Comparison of ENCODE assay signal across 8 mouse cellular contexts in genomic region chr1:171293906-171294297, GRCm38 (mm10). TPM values are rescaled to one million over a fixed set of nuclear protein-coding genes. Genes with fewer than 3 reads are reported as not detected.
A peak's percentile ranks its signal among the peaks of the same experiment; 100 is the strongest.
DNase-seq lines count a peak whose midpoint lies in the region; ATAC-seq and TF ChIP-seq lines count a peak whose summit lies in the region.

No protein-coding gene starts in this region.

- H3K27ac ChIP-seq in heart, embryonic 12.5 days (ENCODE audit: poor library complexity, severe bottlenecking): peak overlapping the region; percentile 87; the same call in 1 of the 2 replicates
- peak overlapping the region; percentile 87 for H3K27ac ChIP-seq in liver, embryonic 13.5 days

- 42% methylated on average over 5 of the region's 5 CpGs for WGBS in heart, embryonic 12.5 days
- WGBS in liver, embryonic 13.5 days (ENCODE audit: insufficient replicate concordance): 38% methylated on average over 5 of the region's 5 CpGs

- no peak for DNase-seq in heart, adult 8-10 months (ENCODE audit: low spot score)
- no peak for DNase-seq in liver, embryonic 13.5 days
- DNase-seq in ovary, postnatal 36 days (ENCODE audit: low spot score): no peak
- DNase-seq in kidney, postnatal 36 days: no peak

- peaks cover 8% of the 10 kb centered on the region for H3K4me1 ChIP-seq in heart, embryonic 12.5 days (replicated peaks)
- peaks cover 52% of the 10 kb centered on the region for H3K4me1 ChIP-seq in E14TG2a.4 (replicated peaks; ENCODE audit: low read depth, low read length)
- H3K4me1 ChIP-seq in liver, embryonic 13.5 days (replicated peaks): peaks cover 37% of the 10 kb centered on the region

- H3K9me3 ChIP-seq in heart, embryonic 12.5 days (replicated peaks): no peaks in the 10 kb centered on the region
- no peaks in the 10 kb centered on the region for H3K9me3 ChIP-seq in E14TG2a.4 (ENCODE audit: low read length)
- H3K9me3 ChIP-seq in liver, embryonic 13.5 days (replicated peaks): no peaks in the 10 kb centered on the region

- peaks cover 12% of the 10 kb centered on the region for H3K36me3 ChIP-seq in heart, embryonic 12.5 days
- H3K36me3 ChIP-seq in E14TG2a.4 (ENCODE audit: insufficient read depth, low read length): peaks cover 12% of the 10 kb centered on the region
- H3K36me3 ChIP-seq in liver, embryonic 13.5 days: peaks cover 17% of the 10 kb centered on the region

- H3K4me2 ChIP-seq in heart, embryonic 12.5 days: peak overlapping the region; percentile 74
- peak overlapping the region; percentile 63 for H3K4me2 ChIP-seq in liver, embryonic 13.5 days

- peak overlapping the region; percentile 94 for H3K4me3 ChIP-seq in heart, embryonic 12.5 days
- H3K4me3 ChIP-seq in E14TG2a.4 (replicated peaks; ENCODE audit: low read length): peak overlapping the region; percentile 94
- H3K4me3 ChIP-seq in liver, embryonic 13.5 days (replicated peaks): peak overlapping the region; percentile 79

- ATAC-seq in heart, embryonic 12.5 days (ENCODE audit: insufficient number of reproducible peaks, low FRiP score): no peak
- ATAC-seq in erythroblast, adult 5-6 weeks (replicated peaks; ENCODE audit: low FRiP score, poor library complexity, severe bottlenecking): 0 out of 2 replicates have a peak, but pooled peaks have one; percentile 24
- no peak for ATAC-seq in liver, embryonic 13.5 days (ENCODE audit: low read depth)
- ATAC-seq in activated CD4-positive, CD25-positive, alpha-beta regulatory T cell, adult 4 months: no peak

- no peak for TF ChIP-seq CTCF in E14TG2a.4 (conservative IDR thresholded peaks at IDR 0.05; ENCODE audit: low read length)

- H3K27me3 ChIP-seq in heart, embryonic 12.5 days (replicated peaks): peaks cover 16% of the 10 kb centered on the region
- no peaks in the 10 kb centered on the region for H3K27me3 ChIP-seq in E14TG2a.4 (ENCODE audit: insufficient read depth, low read length)
- H3K27me3 ChIP-seq in liver, embryonic 13.5 days: peaks cover 35% of the 10 kb centered on the region

- H3K9ac ChIP-seq in heart, embryonic 12.5 days: peak overlapping the region; percentile 86
- peak overlapping the region; percentile 84 for H3K9ac ChIP-seq in liver, embryonic 13.5 days

RNA-seq across cellular contexts. Expression of gene Ufc1, which starts 0.9 kb away (rescaled TPM):
- polyA plus RNA-seq in heart, embryonic 12.5 days (2016; fragmentation: Nextera tagmentation; extraction: Ambion mirVana): 84.1 and 86.2 TPM in 2 replicates
- 10 to 100 TPM; 88.2 to 96.3 (median 90.7) TPM for total RNA-seq in heart, adult 8-10 months (2022)
- total RNA-seq in erythroblast, adult 5-6 weeks (2015; ENCODE audit: low replicate concordance): 23.4 and 28.6 TPM in 2 replicates
- total RNA-seq in erythroblast, adult 5-6 weeks (2017; ENCODE audit: low replicate concordance): 13.9 and 19.3 TPM in 2 replicates
- polyA plus RNA-seq in liver, embryonic 13.5 days (2015; fragmentation: Nextera tagmentation; extraction: Ambion mirVana): 53.3 and 57.1 TPM in 2 replicates
- polyA plus RNA-seq in activated CD4-positive, CD25-positive, alpha-beta regulatory T cell, adult 4 months (2017; shearing (Covaris generic)): 100 to 1,000 TPM; 100 to 110 TPM

RNA-seq across cellular contexts. Expression of gene Usp21, which starts 6.1 kb away (rescaled TPM):
- polyA plus RNA-seq in heart, embryonic 12.5 days (2016; fragmentation: Nextera tagmentation; extraction: Ambion mirVana): 55.1 and 55.7 TPM in 2 replicates
- total RNA-seq in heart, adult 8-10 months (2022): 10 to 100 TPM; 18.9 to 21.1 (median 19.9) TPM
- total RNA-seq in erythroblast, adult 5-6 weeks (2015; ENCODE audit: low replicate concordance): 9.6 and 12.1 TPM in 2 replicates
- total RNA-seq in erythroblast, adult 5-6 weeks (2017; ENCODE audit: low replicate concordance): 9.4 and 13.9 TPM in 2 replicates
- 25.8 and 26.7 TPM in 2 replicates for polyA plus RNA-seq in liver, embryonic 13.5 days (2015; fragmentation: Nextera tagmentation; extraction: Ambion mirVana)
- 10 to 100 TPM; 11.8 to 19.8 TPM for polyA plus RNA-seq in activated CD4-positive, CD25-positive, alpha-beta regulatory T cell, adult 4 months (2017; shearing (Covaris generic))

RNA-seq across cellular contexts. Expression of gene Ppox, which starts 12.9 kb away (rescaled TPM):
- polyA plus RNA-seq in heart, embryonic 12.5 days (2016; fragmentation: Nextera tagmentation; extraction: Ambion mirVana): 51.7 and 55.4 TPM in 2 replicates
- 10 to 100 TPM; 11.9 to 16.6 (median 12.7) TPM for total RNA-seq in heart, adult 8-10 months (2022)
- total RNA-seq in erythroblast, adult 5-6 weeks (2015; ENCODE audit: low replicate concordance): 416 and 462 TPM in 2 replicates
- total RNA-seq in erythroblast, adult 5-6 weeks (2017; ENCODE audit: low replicate concordance): 506 and 765 TPM in 2 replicates
- polyA plus RNA-seq in liver, embryonic 13.5 days (2015; fragmentation: Nextera tagmentation; extraction: Ambion mirVana): 174 and 175 TPM in 2 replicates
- polyA plus RNA-seq in activated CD4-positive, CD25-positive, alpha-beta regulatory T cell, adult 4 months (2017; shearing (Covaris generic)): 10 to 100 TPM; 53.6 to 58.0 TPM

RNA-seq across cellular contexts. Expression of gene B4galt3, which starts 23.8 kb away (rescaled TPM):
- polyA plus RNA-seq in heart, embryonic 12.5 days (2016; fragmentation: Nextera tagmentation; extraction: Ambion mirVana): 49.5 and 56.1 TPM in 2 replicates
- total RNA-seq in heart, adult 8-10 months (2022): 10 to 100 TPM; 15.4 to 20.8 (median 19.1) TPM
- total RNA-seq in erythroblast, adult 5-6 weeks (2015; ENCODE audit: low replicate concordance): 8.1 and 11.3 TPM in 2 replicates
- 7.7 and 29.1 TPM in 2 replicates for total RNA-seq in erythroblast, adult 5-6 weeks (2017; ENCODE audit: low replicate concordance)
- polyA plus RNA-seq in liver, embryonic 13.5 days (2015; fragmentation: Nextera tagmentation; extraction: Ambion mirVana): 24.9 and 26.5 TPM in 2 replicates
- polyA plus RNA-seq in activated CD4-positive, CD25-positive, alpha-beta regulatory T cell, adult 4 months (2017; shearing (Covaris generic)): 10 to 100 TPM; 33.1 to 35.7 TPM

RNA-seq across cellular contexts. Expression of gene Dedd, which starts 35.0 kb away (rescaled TPM):
- 38.6 and 43.3 TPM in 2 replicates for polyA plus RNA-seq in heart, embryonic 12.5 days (2016; fragmentation: Nextera tagmentation; extraction: Ambion mirVana)
- 10 to 100 TPM; 21.2 to 26.1 (median 21.9) TPM for total RNA-seq in heart, adult 8-10 months (2022)
- 3.8 and 4.8 TPM in 2 replicates for total RNA-seq in erythroblast, adult 5-6 weeks (2015; ENCODE audit: low replicate concordance)
- 4.3 and 6.7 TPM in 2 replicates for total RNA-seq in erythroblast, adult 5-6 weeks (2017; ENCODE audit: low replicate concordance)
- 20.3 and 22.7 TPM in 2 replicates for polyA plus RNA-seq in liver, embryonic 13.5 days (2015; fragmentation: Nextera tagmentation; extraction: Ambion mirVana)
- polyA plus RNA-seq in activated CD4-positive, CD25-positive, alpha-beta regulatory T cell, adult 4 months (2017; shearing (Covaris generic)): 10 to 100 TPM; 33.7 to 35.2 TPM
